8 mouse cellular contexts compared by ENCODE assay signal in genomic region chr11:103101866-103102501, GRCm38 (mm10). TPM values are rescaled to one million over a fixed set of nuclear protein-coding genes. Genes with fewer than 3 reads are reported as not detected.
DNase-seq lines count a peak whose midpoint lies in the region; ATAC-seq and TF ChIP-seq lines count a peak whose summit lies in the region.

No protein-coding gene starts in this region.

- peak overlapping the region; percentile 32; the same call in 1 of the 2 replicates for H3K9ac ChIP-seq in forebrain, embryonic 11.5 days (ENCODE audit: low read length)
- peak overlapping the region; percentile 76 for H3K9ac ChIP-seq in heart, embryonic 16.5 days (ENCODE audit: low read length)

- no peaks in the 10 kb centered on the region for H3K36me3 ChIP-seq in forebrain, embryonic 11.5 days (ENCODE audit: control insufficient read depth, insufficient read depth, low read length)
- H3K36me3 ChIP-seq in heart, embryonic 16.5 days (ENCODE audit: control insufficient read depth, insufficient read depth) = no peaks in the 10 kb centered on the region; the same call in 1 of the 2 replicates

- peak; percentile 37 for ATAC-seq in forebrain, embryonic 11.5 days (replicated peaks; ENCODE audit: low FRiP score)
- ATAC-seq in heart, embryonic 16.5 days (replicated peaks; ENCODE audit: extremely low read depth, insufficient read depth, low FRiP score) = peak; percentile 7; the same call in 1 of the 2 replicates
- no peak for ATAC-seq in granulocyte monocyte progenitor cell, adult 5-6 weeks (replicated peaks; ENCODE audit: poor library complexity, severe bottlenecking)

- H3K4me3 ChIP-seq in forebrain, embryonic 11.5 days (ENCODE audit: low read depth, low read length) = peak overlapping the region; percentile 42
- H3K4me3 ChIP-seq in heart, embryonic 16.5 days (ENCODE audit: low read length) = peak overlapping the region; percentile 76
- peak overlapping the region; percentile 55 for H3K4me3 ChIP-seq in olfactory bulb, adult 2 months (ENCODE audit: insufficient read depth, low read depth, low read length)

- WGBS in forebrain, embryonic 11.5 days = 3% methylated on average over 30 of the region's 30 CpGs
- WGBS in heart, embryonic 16.5 days = 2% methylated on average over 30 of the region's 30 CpGs
- WGBS in olfactory bulb, adult 2 months = 1% methylated on average over 30 of the region's 30 CpGs

- H3K9me3 ChIP-seq in forebrain, embryonic 11.5 days (ENCODE audit: control insufficient read depth, low read length) = no peaks in the 10 kb centered on the region
- H3K9me3 ChIP-seq in heart, embryonic 16.5 days (replicated peaks; ENCODE audit: control insufficient read depth, low read length) = no peaks in the 10 kb centered on the region

- TF ChIP-seq POLR2A in olfactory bulb, adult 2 months (IDR thresholded peaks at IDR 0.05; ENCODE audit: insufficient read depth, low read depth, low read length) = no peak

- peaks cover 16% of the 10 kb centered on the region for H3K4me1 ChIP-seq in forebrain, embryonic 11.5 days (replicated peaks; ENCODE audit: control insufficient read depth, insufficient read depth, low read length)
- peaks cover 41% of the 10 kb centered on the region for H3K4me1 ChIP-seq in heart, embryonic 16.5 days (ENCODE audit: control insufficient read depth, insufficient read depth, low read length)
- peaks cover 26% of the 10 kb centered on the region for H3K4me1 ChIP-seq in olfactory bulb, adult 2 months (ENCODE audit: control insufficient read depth, insufficient read depth, low read length)

- peaks cover 31% of the 10 kb centered on the region for H3K27me3 ChIP-seq in forebrain, embryonic 11.5 days (ENCODE audit: control insufficient read depth, insufficient read depth, low read length)
- H3K27me3 ChIP-seq in heart, embryonic 16.5 days (ENCODE audit: control insufficient read depth, insufficient read depth, low read length) = no peaks in the 10 kb centered on the region

- no peak for TF ChIP-seq CTCF in olfactory bulb, adult 2 months (IDR thresholded peaks at IDR 0.05; ENCODE audit: insufficient read depth, low read depth, low read length)

- peak overlapping the region; percentile 85 for H3K4me2 ChIP-seq in forebrain, embryonic 11.5 days (ENCODE audit: low read depth, low read length, severe bottlenecking)
- H3K4me2 ChIP-seq in heart, embryonic 16.5 days (ENCODE audit: low read depth, low read length) = peak overlapping the region; percentile 89

- H3K27ac ChIP-seq in forebrain, embryonic 11.5 days (ENCODE audit: low read depth, low read length) = no peak overlapping the region
- peak overlapping the region; percentile 52 for H3K27ac ChIP-seq in heart, embryonic 16.5 days (ENCODE audit: low read length)
- peak overlapping the region; percentile 11; the same call in 1 of the 2 replicates for H3K27ac ChIP-seq in olfactory bulb, adult 2 months (ENCODE audit: insufficient read depth, low read depth, low read length)

- peak; percentile 82 for DNase-seq in Muller cell, postnatal 12 days (ENCODE audit: inconsistent ontology term)
- peak; percentile 52 for DNase-seq in c-Kit-negative CD71-positive TER-119-positive erythroid progenitor cells, embryonic 14.5 days (ENCODE audit: low read depth, low spot score)
- DNase-seq in forebrain, embryonic 11.5 days (ENCODE audit: low spot score) = peak; percentile 71
- DNase-seq in kidney, postnatal 36 days = peak; percentile 81 to 89
- DNase-seq in lung, adult 18-20 months = peak; percentile 84 to 85

RNA-seq across cellular contexts. Expression of gene Acbd4, which starts 0.5 kb away (rescaled TPM):
- polyA plus RNA-seq in forebrain, embryonic 11.5 days (2014; fragmentation: Nextera tagmentation; extraction: Ambion mirVana) = 7.8 and 8.1 TPM in 2 replicates
- 21.5 and 21.8 TPM in 2 replicates for polyA plus RNA-seq in heart, embryonic 16.5 days (2015; fragmentation: Nextera tagmentation; extraction: Ambion mirVana)
- polyA plus RNA-seq in olfactory bulb, adult 2 months (2012; ENCODE audit: insufficient read depth, insufficient read length, low replicate concordance, missing spikeins) = not detected in 2 replicates
- total RNA-seq in granulocyte monocyte progenitor cell, adult 5-6 weeks (2014; fragmentation: Nextera tagmentation) = 4.8 and 9.6 TPM in 2 replicates
- 5.8 and 10.7 TPM in 2 replicates for total RNA-seq in granulocyte monocyte progenitor cell, adult 5-6 weeks (2017)

RNA-seq across cellular contexts. Expression of gene Plcd3, which starts 0.5 kb away (rescaled TPM):
- 0.69 and 0.86 TPM in 2 replicates for polyA plus RNA-seq in forebrain, embryonic 11.5 days (2014; fragmentation: Nextera tagmentation; extraction: Ambion mirVana)
- 13.6 and 17.0 TPM in 2 replicates for polyA plus RNA-seq in heart, embryonic 16.5 days (2015; fragmentation: Nextera tagmentation; extraction: Ambion mirVana)
- not detected in 2 replicates for polyA plus RNA-seq in olfactory bulb, adult 2 months (2012; ENCODE audit: insufficient read depth, insufficient read length, low replicate concordance, missing spikeins)
- total RNA-seq in granulocyte monocyte progenitor cell, adult 5-6 weeks (2014; fragmentation: Nextera tagmentation) = 0.41 TPM in 1 of 2 replicates, not detected in the other
- total RNA-seq in granulocyte monocyte progenitor cell, adult 5-6 weeks (2017) = 3.2 TPM in 1 of 2 replicates, not detected in the other

RNA-seq across cellular contexts. Expression of gene Hexim1, which starts 14.0 kb away (rescaled TPM):
- polyA plus RNA-seq in forebrain, embryonic 11.5 days (2014; fragmentation: Nextera tagmentation; extraction: Ambion mirVana) = 3.9 and 4.6 TPM in 2 replicates
- 2.9 TPM in 2 replicates for polyA plus RNA-seq in heart, embryonic 16.5 days (2015; fragmentation: Nextera tagmentation; extraction: Ambion mirVana)
- not detected in 2 replicates for polyA plus RNA-seq in olfactory bulb, adult 2 months (2012; ENCODE audit: insufficient read depth, insufficient read length, low replicate concordance, missing spikeins)
- 9.7 and 13.5 TPM in 2 replicates for total RNA-seq in granulocyte monocyte progenitor cell, adult 5-6 weeks (2014; fragmentation: Nextera tagmentation)
- total RNA-seq in granulocyte monocyte progenitor cell, adult 5-6 weeks (2017) = 28.7 and 31.0 TPM in 2 replicates

RNA-seq across cellular contexts. Expression of gene Hexim2, which starts 30.2 kb away (rescaled TPM):
- polyA plus RNA-seq in forebrain, embryonic 11.5 days (2014; fragmentation: Nextera tagmentation; extraction: Ambion mirVana) = 8.7 and 9.2 TPM in 2 replicates
- 6.1 and 7.4 TPM in 2 replicates for polyA plus RNA-seq in heart, embryonic 16.5 days (2015; fragmentation: Nextera tagmentation; extraction: Ambion mirVana)
- not detected in 2 replicates for polyA plus RNA-seq in olfactory bulb, adult 2 months (2012; ENCODE audit: insufficient read depth, insufficient read length, low replicate concordance, missing spikeins)
- total RNA-seq in granulocyte monocyte progenitor cell, adult 5-6 weeks (2014; fragmentation: Nextera tagmentation) = 2.6 and 6.4 TPM in 2 replicates
- 1.3 and 3.4 TPM in 2 replicates for total RNA-seq in granulocyte monocyte progenitor cell, adult 5-6 weeks (2017)
